Mouse (Mus musculus): ENCODE results near the gene Mettl9.

Gene Mettl9

GRCm38 (mm10) chr7:121044251-121044650, 10.0 kb downstream of the Mettl9 start:
- DNase-seq (ENCODE audit: low read depth, low spot score): no peak

- no peak for DNase-seq (ENCODE audit: low read depth, low spot score)
Observed at GRCm38 (mm10) chr7:121045671-121046453, 11.6 kb downstream of the Mettl9 start.

GRCm38 (mm10) chr7:121047624-121048023, 13.4 kb downstream of the Mettl9 start:
- DNase-seq (ENCODE audit: low read depth, low spot score): no peak

GRCm38 (mm10) chr7:121053071-121053470, 18.8 kb downstream of the Mettl9 start:
- DNase-seq (ENCODE audit: low read depth, low spot score): no peak

- no peak for DNase-seq (ENCODE audit: low read depth, low spot score)
Observed at GRCm38 (mm10) chr7:121059477-121060218, 25.4 kb downstream of the Mettl9 start.

- peak; percentile 58 for DNase-seq (ENCODE audit: low read depth, low spot score)
Observed at GRCm38 (mm10) chr7:121064309-121064708, 30.1 kb downstream of the Mettl9 start.

- DNase-seq (ENCODE audit: low read depth, low spot score): no peak
Observed at GRCm38 (mm10) chr7:121071276-121071675, 37.0 kb downstream of the Mettl9 start.

- no peak for DNase-seq (ENCODE audit: low read depth, low spot score)
Observed at GRCm38 (mm10) chr7:121072506-121072905, 38.3 kb downstream of the Mettl9 start.

GRCm38 (mm10) chr7:121074281-121074680, 40.0 kb downstream of the Mettl9 start, which contains the start of gene Igsf6:
Gene Igsf6, minus strand, starts transcription at chr7:121074572.
- DNase-seq (ENCODE audit: low read depth, low spot score): no peak

- DNase-seq (ENCODE audit: low read depth, low spot score): no peak
Observed at GRCm38 (mm10) chr7:121074801-121075400, 40.7 kb downstream of the Mettl9 start.

- peak; percentile 45 for DNase-seq (ENCODE audit: low read depth, low spot score)
Observed at GRCm38 (mm10) chr7:121075416-121075815, 41.2 kb downstream of the Mettl9 start.

- DNase-seq (ENCODE audit: low read depth, low spot score): no peak
Observed at GRCm38 (mm10) chr7:121077311-121077710, 43.1 kb downstream of the Mettl9 start.

- peak; percentile 87 for DNase-seq (ENCODE audit: low read depth, low spot score)
Observed at GRCm38 (mm10) chr7:121077829-121078228, 43.6 kb downstream of the Mettl9 start.

- no peak for DNase-seq (ENCODE audit: low read depth, low spot score)
Observed at GRCm38 (mm10) chr7:121081350-121081749, 47.1 kb downstream of the Mettl9 start, which contains the start of gene Otoa. Gene Otoa, plus strand, starts transcription at chr7:121081650.

GRCm38 (mm10) chr7:121081816-121082215, 47.6 kb downstream of the Mettl9 start:
- DNase-seq (ENCODE audit: low read depth, low spot score): no peak

- no peak for DNase-seq (ENCODE audit: low read depth, low spot score)
Observed at GRCm38 (mm10) chr7:121082949-121083513, 48.8 kb downstream of the Mettl9 start.

GRCm38 (mm10) chr7:121084840-121085453, 50.7 kb downstream of the Mettl9 start:
- DNase-seq (ENCODE audit: low read depth, low spot score): no peak

GRCm38 (mm10) chr7:121085500-121085899, 51.3 kb downstream of the Mettl9 start:
- DNase-seq (ENCODE audit: low read depth, low spot score): no peak

- no peak for DNase-seq (ENCODE audit: low read depth, low spot score)
Observed at GRCm38 (mm10) chr7:121088745-121089144, 54.5 kb downstream of the Mettl9 start.

GRCm38 (mm10) chr7:121090748-121091147, 56.5 kb downstream of the Mettl9 start:
- DNase-seq (ENCODE audit: low read depth, low spot score): no peak

GRCm38 (mm10) chr7:121093026-121093425, 58.8 kb downstream of the Mettl9 start:
- no peak for DNase-seq (ENCODE audit: low read depth, low spot score)
